Comparison of ENCODE assay signal across 9 mouse cellular contexts in genomic region chr8:89785011-89785410, GRCm38 (mm10).
A peak's percentile ranks its signal among the peaks of the same experiment; 100 is the strongest.
DNase-seq lines count a peak whose midpoint lies in the region; TF ChIP-seq lines count a peak whose summit lies in the region.
"Had no signal": no experiment of that assay in that cellular context is flagged by ENCODE, and none has a peak within 500 bp of the region (broad histone marks: within the 10 kb centered on the region; RNA-seq: fewer than 3 reads in every experiment).

No protein-coding gene starts in this region.

- H3K4me1 ChIP-seq in CH12.LX (ENCODE audit: control insufficient read depth in 1 of 2, insufficient read depth in 2 of 2), result peaks cover 0 to 7% of the 10 kb centered on the region in 2 experiments; a peak in 2 of 4 replicates
- H3K4me1 ChIP-seq: heart, embryonic 15.5 days had no signal

- no peaks in the 10 kb centered on the region for H3K36me3 ChIP-seq in CH12.LX (replicated peaks in 1 of 2; ENCODE audit: control insufficient read depth in 1 of 2, insufficient read depth in 1 of 2, low read length in 1 of 2)
- H3K36me3 ChIP-seq: heart, embryonic 15.5 days had no signal

- TF ChIP-seq EP300 in CH12.LX (IDR thresholded peaks at IDR 0.05; ENCODE audit: low read length), result no peak

- H3K27ac ChIP-seq in CH12.LX (ENCODE audit: insufficient read depth, low read depth), result no peak overlapping the region
- H3K27ac ChIP-seq: heart, embryonic 15.5 days had no signal

- no peak for TF ChIP-seq POLR2A in CH12.LX (IDR thresholded peaks at IDR 0.05; ENCODE audit: low read depth, low read length)

- TF ChIP-seq CTCF in CH12.LX (conservative IDR thresholded peaks at IDR 0.05 in 1 of 2, IDR thresholded peaks at IDR 0.05 in 1 of 2; ENCODE audit: low read depth in 2 of 2, low read length in 2 of 2), result peak; percentile 64 to 69

- no peak overlapping the region for H3K9ac ChIP-seq in CH12.LX (ENCODE audit: insufficient read depth, low read depth)
- H3K9ac ChIP-seq: heart, embryonic 15.5 days had no signal

- no peaks in the 10 kb centered on the region for H3K79me2 ChIP-seq in CH12.LX (replicated peaks; ENCODE audit: control insufficient read depth, extremely low read depth, insufficient read depth, poor library complexity, severe bottlenecking)

- peak; percentile 75 for TF ChIP-seq RAD21 in CH12.LX (IDR thresholded peaks at IDR 0.05; ENCODE audit: low read depth, low read length)

- 11% methylated on average over 7 of the region's 7 CpGs for WGBS in large intestine, adult 2 months

- peaks cover 26% of the 10 kb centered on the region for H3K9me3 ChIP-seq in CH12.LX (replicated peaks; ENCODE audit: low read length)
- H3K9me3 ChIP-seq: heart, embryonic 15.5 days had no signal

- H3K4me2 ChIP-seq in CH12.LX (ENCODE audit: insufficient read depth, low read depth, poor library complexity, severe bottlenecking), result no peak overlapping the region
- H3K4me2 ChIP-seq: heart, embryonic 15.5 days had no signal

- no peaks in the 10 kb centered on the region for H3K27me3 ChIP-seq in CH12.LX (replicated peaks)

- DNase-seq in CH12.LX (ENCODE audit: extremely low read depth), result peak; percentile 61
- DNase-seq in adrenal gland, adult (ENCODE audit: inconsistent age in 2 of 2, low spot score in 1 of 2), result peak; percentile 26 to 86
- DNase-seq in embryo, embryonic 11 days, result peak; percentile 79
- peak; percentile 55 for DNase-seq in heart, adult 8-10 months (ENCODE audit: low spot score)
- DNase-seq in large intestine, adult 2 months (ENCODE audit: low read depth, low spot score), result peak; percentile 32
- peak; percentile 27 to 61 for DNase-seq in lung, adult 18-20 months
- DNase-seq in retina, postnatal 1 day, result peak; percentile 86
- DNase-seq in T-cell, adult 2 months (ENCODE audit: low spot score), result no peak

- dilution Hi-C loops in CH12.LX (cut with MboI; ENCODE audit: extremely low pct_ligation_motif_present, extremely low pct_unique_long_range_greater_than_20kb, low sequenced_read_pairs), result no loop called here

- in situ Hi-C loops in CH12.LX (cut with MboI; ENCODE audit: low pct_ligation_motif_present, low pct_unique_long_range_greater_than_20kb, low sequenced_read_pairs), result no loop called here

- no peak overlapping the region for H3K4me3 ChIP-seq in CH12.LX (replicated peaks in 1 of 3; ENCODE audit: low read depth in 2 of 3, low read length in 2 of 3, poor library complexity in 1 of 3)
- H3K4me3 ChIP-seq: heart, embryonic 15.5 days had no signal

TF ChIP-seq in CH12.LX, 34 proteins besides CTCF, POLR2A, EP300 and RAD21:
- no peak for TF ChIP-seq HCFC1 (IDR thresholded peaks at IDR 0.05; ENCODE audit: low read depth, low read length)
- TF ChIP-seq MAZ (IDR thresholded peaks at IDR 0.05; ENCODE audit: low read depth, low read length), result no peak
- peak; percentile 48 for TF ChIP-seq SMC3 (IDR thresholded peaks at IDR 0.05; ENCODE audit: low read depth, low read length)
